Mouse (Mus musculus): ENCODE results near the gene Acta2.

GRCm38 (mm10) chr19:34220732-34221380, 34.5 kb downstream of the Acta2 start:
- TF ChIP-seq CTCF (IDR thresholded peaks at IDR 0.05; ENCODE audit: insufficient read depth, low read depth, low read length) (no peak), POLR2A (IDR thresholded peaks at IDR 0.05; ENCODE audit: insufficient read depth, low read depth, low read length) (no peak)

Data from olfactory bulb, adult 2 months (tissue).